Mouse (Mus musculus): ENCODE results near the gene Sprr1b.
"Not testable (repeated sequence)": the region's sequence is repeated elsewhere in the genome, so short reads cannot be mapped to it uniquely, and the experiment has no call there.

The Sprr1b gene

GRCm38 (mm10) chr3:92438689-92439088 is at the start of gene Sprr1b:
TSS of gene Sprr1b (minus strand) at chr3:92438789.
- DNase-seq = no peak

DNA sequence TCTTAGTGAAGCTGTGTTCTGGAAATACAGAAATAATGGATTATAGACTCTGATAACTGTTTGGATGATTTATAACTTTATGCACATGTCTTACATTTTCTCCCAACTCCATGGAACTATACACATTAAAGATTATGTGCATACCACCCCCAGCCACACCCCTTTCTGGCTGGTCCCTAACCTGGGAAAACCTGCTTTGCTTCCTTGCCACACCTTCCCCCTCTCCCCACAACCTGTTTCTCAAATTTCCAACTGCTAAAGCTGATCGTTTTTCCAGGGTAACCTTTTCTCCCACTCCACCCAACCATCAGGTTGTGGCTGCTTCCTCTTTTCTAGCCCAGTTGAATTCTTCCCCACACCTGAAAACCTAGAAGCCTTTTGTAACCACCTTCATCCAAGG is 47.7 kb upstream of the Sprr1b start:
- no peak for DNase-seq

DNA sequence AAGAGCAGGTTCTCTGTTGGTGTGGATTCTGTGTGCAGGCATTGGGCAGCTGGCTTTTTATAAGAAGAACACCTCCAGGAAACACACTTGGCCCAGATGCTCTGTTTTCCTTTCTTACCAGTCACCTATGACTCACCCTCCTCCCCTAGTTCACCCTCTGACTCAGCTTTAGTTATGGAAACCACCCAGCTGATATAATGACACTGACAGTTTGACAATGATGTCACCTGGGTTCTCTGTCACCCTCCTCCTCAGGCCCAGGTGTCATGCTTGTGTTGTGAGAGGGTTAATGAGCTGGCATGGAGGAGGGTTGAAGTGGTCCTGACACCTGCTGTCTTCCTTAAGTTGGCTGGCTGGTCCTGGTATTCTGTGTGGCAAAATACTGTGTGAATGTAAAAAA is 47.3 kb upstream of the Sprr1b start, which contains the start of gene Sprr1a:
TSS of gene Sprr1a (minus strand) at position 33 of the 400 bp plus-strand sequence.
- DNase-seq = no peak

- not testable (repeated sequence) for DNase-seq
These were observed 42.7 kb upstream of the Sprr1b start for GRCm38 (mm10) chr3:92481249-92481648.

DNA sequence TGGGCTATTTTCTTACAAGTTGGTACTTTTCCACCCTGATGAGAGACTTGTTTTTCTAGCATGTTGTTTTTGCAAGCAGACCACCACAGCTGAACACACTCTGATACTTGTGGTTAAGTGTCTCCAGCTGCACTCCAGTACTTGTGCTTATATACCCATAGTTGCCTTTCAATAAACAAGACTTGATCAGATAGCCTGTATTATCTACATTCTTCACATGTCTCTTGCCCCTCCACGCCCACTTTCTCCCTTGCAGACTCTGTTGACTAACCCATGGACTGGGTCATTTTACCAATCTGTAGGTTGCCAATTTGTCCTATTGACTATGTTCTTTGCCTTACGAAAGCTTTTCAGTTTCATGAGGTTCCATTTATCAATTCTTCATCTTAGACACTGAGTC is 31.5 kb upstream of the Sprr1b start:
- no peak for DNase-seq

DNA sequence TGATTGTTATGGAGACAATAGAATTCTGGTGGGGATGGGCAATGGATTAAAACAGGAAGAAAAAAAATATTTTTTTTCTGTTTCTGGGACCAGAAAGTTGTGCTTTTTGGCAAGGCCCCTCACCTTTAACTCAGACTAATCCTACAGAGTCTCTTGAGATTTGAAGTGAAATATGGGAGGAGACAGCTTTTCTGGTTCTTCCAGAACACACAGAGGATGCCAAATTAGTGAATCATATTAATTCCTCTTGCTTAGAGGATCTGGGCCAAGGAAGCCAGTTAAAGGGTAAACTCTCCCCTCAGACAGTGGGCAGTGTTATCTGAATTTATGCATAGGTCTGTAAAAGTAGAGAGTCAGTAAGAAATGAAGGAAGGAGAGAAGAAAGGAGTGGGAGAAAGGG is 28.8 kb upstream of the Sprr1b start:
- DNase-seq = no peak

- no peak for DNase-seq
These were observed 28.0 kb upstream of the Sprr1b start for GRCm38 (mm10) chr3:92466576-92466975.

DNA sequence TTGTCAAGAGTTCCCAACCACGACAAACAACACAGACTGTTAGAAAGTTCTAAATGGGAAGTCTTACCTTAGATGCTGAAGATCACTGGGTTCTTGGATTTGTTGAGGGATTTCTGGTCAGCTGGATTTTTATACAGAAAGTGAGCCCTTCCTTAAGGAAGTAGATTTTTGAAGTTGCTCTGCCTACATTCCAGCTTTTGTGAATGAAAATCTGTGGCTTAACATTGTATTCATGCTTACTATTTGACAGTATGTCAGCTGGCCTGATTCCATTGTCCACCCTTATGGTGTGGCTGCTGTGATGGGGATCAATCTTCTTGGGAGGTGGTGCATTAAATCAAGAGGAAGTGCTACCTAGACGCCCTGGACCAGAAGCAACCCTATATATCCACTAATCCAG is 20.0 kb upstream of the Sprr1b start, which contains the start of gene Sprr3:
TSS of gene Sprr3 (minus strand) at position 101 of the 400 bp plus-strand sequence.
- DNase-seq = no peak

- DNase-seq = no peak
These were observed 16.6 kb upstream of the Sprr1b start for GRCm38 (mm10) chr3:92455151-92455550.

DNA sequence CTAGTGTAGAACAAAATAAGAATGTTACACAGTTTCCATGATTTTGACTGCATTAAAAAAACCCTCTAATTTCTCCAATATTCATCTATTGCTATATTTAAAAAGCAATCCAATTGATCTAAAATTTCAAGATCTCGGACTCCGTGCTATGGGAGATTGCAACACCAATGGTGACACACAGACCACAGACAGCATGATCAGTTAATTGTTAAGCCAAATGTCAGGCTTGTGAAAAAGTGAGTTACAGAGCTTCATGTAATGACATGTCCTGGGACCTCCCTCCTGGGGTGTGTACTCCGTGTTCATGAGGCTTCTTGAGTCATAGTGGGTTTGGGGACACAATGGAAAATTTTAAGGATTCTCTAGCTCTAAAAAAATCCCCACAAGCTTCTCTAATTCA is 1.6 kb upstream of the Sprr1b start:
- DNase-seq = no peak

GRCm38 (mm10) chr3:92432282-92432681 is 6.3 kb downstream of the Sprr1b start, which contains the start of gene Sprr2k:
TSS of gene Sprr2k (plus strand) at chr3:92432582.
- DNase-seq = no peak

- DNase-seq = no peak
These were observed 9.3 kb downstream of the Sprr1b start, which contains the start of gene Gm9774 for GRCm38 (mm10) chr3:92429323-92429722. TSS of gene Gm9774 (minus strand) at chr3:92429423.

- DNase-seq = no peak
These were observed 20.8 kb downstream of the Sprr1b start, which contains the start of gene Sprr2j-ps for GRCm38 (mm10) chr3:92417782-92418181. TSS of gene Sprr2j-ps (plus strand) at chr3:92418082.

- DNase-seq = no peak
These were observed 30.9 kb downstream of the Sprr1b start, which contains the start of gene Sprr2i for GRCm38 (mm10) chr3:92407691-92408090. TSS of gene Sprr2i (plus strand) at chr3:92407991.

- no peak for DNase-seq
These were observed 44.3 kb downstream of the Sprr1b start for GRCm38 (mm10) chr3:92394301-92394700.

Data from right cerebral cortex, postnatal 4 days (tissue).